Mouse (Mus musculus): ENCODE results near the gene Cldn17.

GRCm38 (mm10) chr16:88488096-88488495 is 18.7 kb downstream of the Cldn17 start:
- TF ChIP-seq GATA1 (IDR thresholded peaks at IDR 0.05; ENCODE audit: borderline replicate concordance, low read length) (no peak), FLI1 (IDR thresholded peaks at IDR 0.05; ENCODE audit: low read length) (no peak)
